Mouse (Mus musculus) G1E (cell line): Measurements from ENCODE around the gene Sh3pxd2b. TPM values are rescaled to one million over a fixed set of nuclear protein-coding genes. Genes with fewer than 3 reads are reported as not detected.
A peak's percentile ranks its signal among the peaks of the same experiment; 100 is the strongest.

Experiments
- ATAC-seq: 2 replicates; pipeline ENCODE4 v1.8.0; 2016; ENCODE audit warnings: mild to moderate bottlenecking; ENCODE audit not compliant: insufficient number of reproducible peaks, poor library complexity, low FRiP score, severe bottlenecking; ENCODE audit errors: extremely low read depth
- DNase-seq: peaks from one replicate; pipeline ENCODE4 v3.0.0; 2012; ENCODE audit warnings: low spot score
- H3K27me3 ChIP-seq: 2 replicates; pipeline ENCODE4 v1.6.1; 2012; ENCODE audit warnings: mild to moderate bottlenecking, low read length, inconsistent platforms; ENCODE audit not compliant: insufficient read depth
- H3K36me3 ChIP-seq: replicated peaks from 2 replicates; pipeline ENCODE3; 2012; ENCODE audit warnings: mild to moderate bottlenecking, inconsistent platforms
- H3K4me1 ChIP-seq: 2 replicates; pipeline ENCODE4 v1.6.1; 2012; ENCODE audit warnings: low read depth, low read length, inconsistent platforms, mixed read lengths; ENCODE audit not compliant: insufficient read depth
- H3K4me3 ChIP-seq: 2 replicates; pipeline ENCODE4 v1.5.1; 2012; ENCODE audit warnings: low read depth, mild to moderate bottlenecking, inconsistent platforms, low read length, moderate library complexity, mixed read lengths
- H3K9me3 ChIP-seq: replicated peaks from 2 replicates; pipeline ENCODE4 v1.6.1; 2012; ENCODE audit warnings: inconsistent platforms
- CTCF ChIP-seq: IDR thresholded peaks from 2 replicates; pipeline ENCODE4 v1.5.1; 2012; ENCODE audit warnings: low read depth, low read length, inconsistent platforms, mixed read lengths
- GATA1 ChIP-seq: IDR thresholded peaks from 2 replicates; pipeline ENCODE4 v1.6.1; 2012; ENCODE audit warnings: borderline replicate concordance, low read length, inconsistent platforms, mixed read lengths
- GATA2 ChIP-seq: IDR thresholded peaks from 2 replicates; pipeline ENCODE4 v1.6.1; 2012; ENCODE audit warnings: low read depth, low read length, inconsistent platforms, borderline replicate concordance
- POLR2AphosphoS5 ChIP-seq: IDR thresholded peaks from 2 replicates; pipeline ENCODE4 v1.6.1; 2012; ENCODE audit warnings: low read depth, low read length, inconsistent platforms; ENCODE audit not compliant: insufficient replicate concordance
- TAL1 ChIP-seq: conservative IDR thresholded peaks from 2 replicates; pipeline ENCODE4 v1.6.1; 2012; ENCODE audit warnings: low read depth, low read length, inconsistent platforms, mixed read lengths
- polyA plus RNA-seq: library from polyadenylated mRNA; stranded (reverse); fragments of >175 nt; gene quantifications from 2 replicates; pipeline ENCODE4 v1.2.3, GENCODE M21; 2012
- total RNA-seq, 2 experiments: library from RNA; stranded (forward) in 1 of 2; stranded (reverse) in 1 of 2; fragments of 200-1000 nt in 1 of 2; fragments of >200 nt in 1 of 2; fragmentation: Nextera tagmentation in 1 of 2; gene quantifications; 2 replicates each; pipeline ENCODE4 v1.2.3; 2014 to 2017

The Sh3pxd2b gene
- total and polyA plus RNA-seq, 3 experiments, result 0.16 TPM; not detected in 2

DNA sequence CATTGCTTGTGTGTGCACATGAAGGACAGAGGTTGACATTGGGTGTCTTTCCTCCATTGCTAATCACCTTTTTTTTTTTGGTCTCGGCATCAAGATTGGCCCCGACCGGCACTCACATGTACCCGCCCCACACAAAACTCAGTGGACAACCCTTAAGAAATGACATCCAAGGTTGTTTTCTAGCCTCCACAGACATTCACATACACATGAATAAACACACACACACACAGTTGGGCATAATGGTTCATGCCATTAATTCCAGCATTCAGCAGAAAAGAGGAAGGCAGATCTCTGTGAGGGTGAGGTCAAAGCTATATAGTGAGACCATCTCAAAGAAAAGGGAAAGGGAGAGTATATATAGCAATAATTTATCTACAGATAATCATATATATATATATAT is 105.1 kb downstream of the Sh3pxd2b start:
- no peaks in the 10 kb centered on the region for H3K36me3 ChIP-seq
- ATAC-seq, result no peak
- H3K4me1 ChIP-seq, result peaks cover 9% of the 10 kb centered on the region; the same call in 1 of the 2 replicates
- no peak overlapping the region for H3K4me3 ChIP-seq
- DNase-seq, result no peak
- H3K9me3 ChIP-seq, result peaks cover 15% of the 10 kb centered on the region
- H3K27me3 ChIP-seq, result peaks cover 12% of the 10 kb centered on the region
- TF ChIP-seq GATA2 (no peak), POLR2AphosphoS5 (no peak), CTCF (no peak)

DNA sequence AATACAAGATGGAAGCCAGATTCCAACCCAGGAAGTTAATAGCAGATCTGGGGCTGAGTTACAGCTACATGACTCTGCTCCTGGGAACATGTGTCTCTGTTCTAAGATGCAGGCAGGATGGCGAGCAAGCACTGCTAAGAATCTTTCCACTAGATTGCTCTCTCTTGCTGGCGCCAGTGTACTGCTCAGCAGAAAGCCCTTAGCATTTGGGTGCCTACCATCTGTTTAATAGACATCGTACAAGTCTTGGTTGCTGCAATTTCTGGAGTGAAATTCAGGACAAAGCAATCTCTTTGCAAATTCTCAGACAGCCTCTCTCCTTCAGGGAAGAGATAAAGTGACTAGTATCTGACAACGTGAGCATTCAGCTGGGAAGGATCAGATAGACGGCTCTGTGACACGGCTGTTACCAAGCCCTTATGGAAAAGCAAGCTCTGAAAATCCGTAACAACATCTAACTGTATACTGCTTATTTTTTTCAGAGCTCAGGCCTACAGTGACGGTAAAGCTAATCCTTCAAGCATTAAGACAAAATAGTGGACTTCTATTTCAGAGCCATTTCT is 105.8 kb downstream of the Sh3pxd2b start:
- Histone ChIP-seq H3K4me3 (no peak overlapping the region), H3K9me3 (peaks cover 15% of the 10 kb centered on the region), H3K27me3 (peaks cover 12% of the 10 kb centered on the region), H3K4me1 (peaks cover 9% of the 10 kb centered on the region; the same call in 1 of the 2 replicates), H3K36me3 (no peaks in the 10 kb centered on the region)
- ATAC-seq, result no peak
- no peak for DNase-seq
- no peak for TF ChIP-seq TAL1
- TF ChIP-seq GATA2, result no peak
- TF ChIP-seq CTCF, result no peak
- no peak for TF ChIP-seq POLR2AphosphoS5
- TF ChIP-seq GATA1, result no peak

DNA sequence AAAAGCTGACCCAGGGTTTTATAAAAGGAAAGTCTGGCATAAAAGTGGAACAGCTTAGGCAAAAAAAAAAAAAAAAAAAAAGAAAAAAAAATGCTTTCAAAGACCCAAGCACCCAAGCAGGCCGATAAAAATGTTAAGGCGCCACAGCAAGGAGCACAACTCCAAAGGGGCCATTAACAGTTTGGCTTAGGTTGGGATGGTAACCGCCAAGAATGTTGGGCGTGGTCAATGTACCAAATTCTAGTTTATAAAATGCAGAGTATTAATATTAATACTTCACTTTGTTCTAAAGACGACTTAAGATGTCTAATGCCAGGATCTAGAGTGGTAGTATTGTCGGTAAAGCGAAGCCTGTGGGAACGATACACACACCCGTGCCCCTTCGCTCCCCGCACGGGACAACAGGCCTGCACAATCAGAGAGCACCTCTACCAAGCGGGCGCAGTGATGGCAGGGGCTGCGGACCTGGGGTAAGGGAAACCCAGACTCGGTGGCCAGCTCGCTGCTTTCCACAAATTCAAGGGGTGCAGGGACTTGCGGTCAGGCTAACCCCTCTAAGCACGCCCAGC is 106.7 kb downstream of the Sh3pxd2b start:
- no peak for ATAC-seq
- TF ChIP-seq CTCF (no peak), GATA2 (no peak)

DNA sequence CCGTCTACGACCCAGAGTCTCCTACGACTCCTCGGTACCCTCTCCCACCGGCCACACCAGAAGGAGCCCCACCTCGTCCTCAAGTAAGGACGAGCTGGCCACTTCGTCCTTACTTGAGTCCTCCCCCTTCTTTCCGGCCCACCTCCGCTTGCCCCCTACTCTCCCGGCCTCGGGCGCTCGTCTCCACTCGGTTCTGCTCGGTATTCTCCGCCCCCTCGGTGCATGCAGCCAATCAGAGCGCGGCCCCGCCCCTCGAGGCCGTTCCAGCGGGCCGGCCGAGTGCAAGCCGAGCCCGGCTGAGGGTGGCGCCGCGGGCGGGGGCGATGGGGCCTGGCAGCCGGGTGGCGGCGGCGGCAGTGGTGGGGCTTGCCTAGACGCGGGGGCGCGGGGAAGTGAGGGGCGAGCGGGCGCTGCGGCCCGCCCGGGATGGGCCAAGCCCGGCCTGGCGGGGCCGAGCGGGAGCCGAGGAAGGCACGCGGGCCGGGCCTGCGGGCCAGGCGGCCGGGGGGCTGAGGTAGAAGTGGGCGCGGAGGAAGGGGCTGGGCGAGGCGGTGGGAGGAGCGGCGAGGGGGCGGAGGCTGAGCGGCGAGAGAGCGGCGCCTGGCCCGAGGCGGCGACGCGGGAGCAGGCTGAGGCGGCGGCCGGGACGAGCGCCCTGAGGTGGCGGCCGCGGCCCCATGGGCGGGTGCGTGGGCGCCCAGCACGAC is 107.3 kb downstream of the Sh3pxd2b start, which contains the start of gene Ubtd2:
Ubtd2 (plus strand) TSS at position 571 of the 707 bp plus-strand sequence.
- TF ChIP-seq POLR2AphosphoS5 (no peak), CTCF (no peak), TAL1 (no peak)
- peaks cover 12% of the 10 kb centered on the region for H3K27me3 ChIP-seq
- ATAC-seq (peak; percentile 73), DNase-seq (peak; percentile 46)
- peak within 1 kb of the TSS; percentile 68 for H3K4me3 ChIP-seq
- H3K9me3 ChIP-seq, result peaks cover 15% of the 10 kb centered on the region
- H3K4me1 ChIP-seq, result peaks cover 9% of the 10 kb centered on the region; the same call in 1 of the 2 replicates
- H3K36me3 ChIP-seq, result no peaks in the 10 kb centered on the region

More for the DNA sequence above, 106.7 kb downstream of the Sh3pxd2b start:
- Histone ChIP-seq H3K4me1 (peaks cover 9% of the 10 kb centered on the region; the same call in 1 of the 2 replicates), H3K4me3 (peak overlapping the region; percentile 68; the same call in 1 of the 2 replicates), H3K27me3 (peaks cover 12% of the 10 kb centered on the region), H3K9me3 (peaks cover 15% of the 10 kb centered on the region), H3K36me3 (no peaks in the 10 kb centered on the region)
- no peak for DNase-seq

DNA sequence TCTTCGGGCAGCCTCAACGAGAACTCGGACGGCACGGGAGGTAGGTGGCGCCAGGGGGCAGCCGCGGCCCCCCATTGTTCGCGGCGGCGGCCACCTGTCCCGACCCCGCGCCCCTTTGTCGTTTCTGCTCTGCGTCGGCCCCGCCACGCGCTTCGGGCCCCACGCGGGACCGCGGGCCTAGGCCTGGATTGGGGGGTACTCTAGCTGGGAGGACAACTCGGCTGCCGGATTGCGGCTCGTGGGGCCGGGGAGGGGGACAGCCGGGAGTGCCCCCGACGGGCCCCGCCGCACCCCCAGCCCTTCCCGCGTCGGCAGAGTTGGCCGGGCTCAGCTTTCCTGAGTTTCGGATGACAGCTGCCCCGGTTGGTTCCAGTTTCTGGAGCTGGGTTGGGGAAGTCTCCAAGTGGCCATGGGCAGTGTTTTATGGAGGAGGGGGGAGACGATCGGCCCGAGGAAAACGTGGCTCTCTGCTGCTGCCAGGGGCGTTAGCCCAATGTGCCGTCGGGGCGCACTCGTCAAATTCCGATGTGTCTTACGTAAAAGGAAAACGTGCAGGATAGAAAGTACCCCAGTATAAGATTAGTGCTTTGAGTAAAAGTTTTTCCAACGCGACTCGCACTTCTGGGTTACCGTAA is 108.0 kb downstream of the Sh3pxd2b start:
- peak overlapping the region; percentile 68 for H3K4me3 ChIP-seq
- ATAC-seq, result no peak
- no peak for DNase-seq
- H3K27me3 ChIP-seq, result peaks cover 12% of the 10 kb centered on the region
- H3K4me1 ChIP-seq, result peaks cover 9% of the 10 kb centered on the region; the same call in 1 of the 2 replicates
- peaks cover 15% of the 10 kb centered on the region for H3K9me3 ChIP-seq
- TF ChIP-seq CTCF, result no peak
- TF ChIP-seq GATA1, result no peak
- TF ChIP-seq TAL1, result no peak
- no peak for TF ChIP-seq POLR2AphosphoS5
- TF ChIP-seq GATA2, result no peak
- H3K36me3 ChIP-seq, result no peaks in the 10 kb centered on the region

DNA sequence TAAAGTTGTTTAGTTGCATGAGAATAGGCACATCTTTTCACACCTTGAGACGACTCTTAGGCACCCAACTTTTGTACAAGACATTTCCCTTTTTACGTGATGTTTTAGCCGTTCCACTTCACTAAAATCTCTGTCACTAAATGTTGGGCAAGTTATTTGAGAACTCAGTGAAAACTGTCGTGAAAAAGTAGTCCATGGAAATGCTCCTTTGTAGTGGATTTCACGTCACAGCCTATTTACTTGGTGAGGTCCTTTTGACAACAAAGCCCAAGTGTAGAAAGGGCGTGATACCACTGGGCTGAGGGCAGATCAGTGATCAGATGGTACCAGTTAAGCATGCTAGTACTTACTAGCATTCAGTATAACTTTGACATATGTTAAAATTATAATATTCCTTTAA is 108.7 kb downstream of the Sh3pxd2b start:
- DNase-seq, result no peak
- H3K36me3 ChIP-seq, result no peaks in the 10 kb centered on the region
- H3K4me3 ChIP-seq, result no peak overlapping the region
- H3K27me3 ChIP-seq, result peaks cover 12% of the 10 kb centered on the region
- ATAC-seq, result no peak
- peaks cover 15% of the 10 kb centered on the region for H3K9me3 ChIP-seq
- H3K4me1 ChIP-seq, result peaks cover 9% of the 10 kb centered on the region; the same call in 1 of the 2 replicates
- no peak for TF ChIP-seq GATA1
- TF ChIP-seq POLR2AphosphoS5, result no peak
- TF ChIP-seq GATA2, result no peak
- no peak for TF ChIP-seq CTCF
- TF ChIP-seq TAL1, result no peak
